Mouse (Mus musculus) cortical plate, adult 2 months (tissue): ENCODE data around the gene Ksr1.

Experiments used
- CTCF ChIP-seq: fragments of 200-500 bp; IDR thresholded peaks from 2 replicates; pipeline ENCODE4 v1.5.1; 2011; ENCODE audit warnings: mild to moderate bottlenecking, control low read depth, low read length; ENCODE audit not compliant: insufficient read depth; ENCODE audit errors: extremely low read depth
- POLR2A ChIP-seq: fragments of 200-500 bp; IDR thresholded peaks from 2 replicates; pipeline ENCODE4 v1.6.1; 2011; ENCODE audit warnings: mild to moderate bottlenecking, low read length, control low read depth; ENCODE audit not compliant: insufficient read depth; ENCODE audit errors: extremely low read depth

- TF ChIP-seq CTCF = no peak
- no peak for TF ChIP-seq POLR2A
Measured at GRCm38 (mm10) chr11:79092802-79093201, 53.4 kb downstream of the Ksr1 start.
